Mouse (Mus musculus) liver, postnatal 0 days (tissue): ENCODE measurements around the gene Bcl7b. TPM values are rescaled to one million over a fixed set of nuclear protein-coding genes. Genes with fewer than 3 reads are reported as not detected.
A peak's percentile ranks its signal among the peaks of the same experiment; 100 is the strongest.

Source experiments
- ATAC-seq: fragments of 200-750 bp; cut with Nextera tagmentation; 2 replicates; pipeline ENCODE4 v1.8.0; 2017; ENCODE audit warnings: mild to moderate bottlenecking, moderate library complexity
- DNase-seq: peaks from one replicate; pipeline ENCODE4 v3.0.0-alpha.2; 2016
- H3K27ac ChIP-seq: fragments of 300-500 bp; sonication (generic); 2 replicates; pipeline ENCODE4 v1.5.1; 2014; ENCODE audit warnings: antibody characterized with exemption, moderate library complexity, mild to moderate bottlenecking, low read depth
- H3K27me3 ChIP-seq: fragments of 300-500 bp; sonication (generic); 2 replicates; pipeline ENCODE4 v1.6.1; 2014; ENCODE audit warnings: low read length, control low read depth, mixed read lengths; ENCODE audit not compliant: insufficient read depth
- H3K36me3 ChIP-seq: fragments of 300-500 bp; sonication (generic); replicated peaks from 2 replicates; pipeline ENCODE4 v1.6.1; 2014; ENCODE audit warnings: mild to moderate bottlenecking, control low read depth, low read length, moderate library complexity, mixed read lengths; ENCODE audit not compliant: insufficient read depth
- H3K4me1 ChIP-seq: fragments of 300-500 bp; sonication (generic); 2 replicates; pipeline ENCODE4 v1.6.1; 2014; ENCODE audit warnings: antibody characterized with exemption, mild to moderate bottlenecking, control low read depth; ENCODE audit not compliant: insufficient read depth
- H3K4me2 ChIP-seq: fragments of 300-500 bp; sonication (generic); 2 replicates; pipeline ENCODE4 v1.6.1; 2014; ENCODE audit warnings: low read depth, mild to moderate bottlenecking, low read length, moderate library complexity, mixed read lengths
- H3K4me3 ChIP-seq: fragments of 300-500 bp; sonication (generic); 2 replicates; pipeline ENCODE4 v1.5.1; 2014; ENCODE audit warnings: low read depth, low read length
- H3K9ac ChIP-seq: fragments of 300-500 bp; sonication (generic); replicated peaks from 2 replicates; pipeline ENCODE4 v1.6.1; 2014; ENCODE audit warnings: mild to moderate bottlenecking, moderate library complexity
- H3K9me3 ChIP-seq: fragments of 300-500 bp; sonication (generic); 2 replicates; pipeline ENCODE4 v1.6.1; 2016; ENCODE audit warnings: mild to moderate bottlenecking, control low read depth, low read length, mixed read lengths
- CTCF ChIP-seq: sonication (generic); IDR thresholded peaks from 2 replicates; pipeline ENCODE4 v1.5.1; 2016; ENCODE audit warnings: antibody characterized with exemption, low read depth
- EP300 ChIP-seq: IDR thresholded peaks from 2 replicates; pipeline ENCODE4 v1.6.1; 2016; ENCODE audit warnings: antibody characterized with exemption, low read depth, mild to moderate bottlenecking
- WGBS: fragments of 180-500 bp; shearing (Covaris S2); extraction: QIAGEN DNeasy Blood & Tissue Kit; methylation state at CpG from one replicate; pipeline ENCODE4 v1.1.7; 2014; ENCODE audit not compliant: insufficient replicate concordance; 5-methylcytosine and 5-hydroxymethylcytosine counted together
- polyA plus RNA-seq: library from polyadenylated mRNA; unstranded; fragments of >200 nt; fragmentation: Nextera tagmentation; extraction: Ambion mirVana; gene quantifications from 2 replicates; pipeline ENCODE4 v1.2.1, GENCODE M21; 2015

The Bcl7b gene
- polyA plus RNA-seq, 1 experiment from 2014 or later = 32.6 TPM

- Histone ChIP-seq H3K4me2 (no peak overlapping the region), H3K36me3 (peaks cover 36% of the 10 kb centered on the region), H3K27me3 (no peaks in the 10 kb centered on the region), H3K4me1 (no peaks in the 10 kb centered on the region), H3K27ac (no peak overlapping the region), H3K9ac (no peak overlapping the region), H3K4me3 (no peak overlapping the region), H3K9me3 (no peaks in the 10 kb centered on the region)
- 90% methylated on average over 8 of the region's 8 CpGs for WGBS
- DNase-seq = no peak
- TF ChIP-seq EP300 = no peak
- no peak for TF ChIP-seq CTCF
- ATAC-seq = no peak
These were observed 5.7 kb upstream of the Bcl7b start for GRCm38 (mm10) chr5:135162361-135162760.

- ATAC-seq (no peak), DNase-seq (no peak)
- H3K4me3 ChIP-seq = no peak overlapping the region
- TF ChIP-seq EP300 (no peak), CTCF (no peak)
- no peaks in the 10 kb centered on the region for H3K27me3 ChIP-seq
- H3K9ac ChIP-seq = no peak overlapping the region
- WGBS = 64% methylated on average over 6 of the region's 6 CpGs
- H3K27ac ChIP-seq = no peak overlapping the region
- peaks cover 33% of the 10 kb centered on the region for H3K36me3 ChIP-seq
- no peak overlapping the region for H3K4me2 ChIP-seq
- peaks cover under 1% of the 10 kb centered on the region; the same call in 1 of the 2 replicates for H3K4me1 ChIP-seq
- H3K9me3 ChIP-seq = no peaks in the 10 kb centered on the region
These were observed 5.3 kb upstream of the Bcl7b start for GRCm38 (mm10) chr5:135162821-135163220.

GRCm38 (mm10) chr5:135166909-135167308, 1.2 kb upstream of the Bcl7b start:
- Histone ChIP-seq H3K27me3 (no peaks in the 10 kb centered on the region), H3K9me3 (no peaks in the 10 kb centered on the region), H3K4me1 (peaks cover 19% of the 10 kb centered on the region), H3K9ac (no peak overlapping the region), H3K27ac (no peak overlapping the region), H3K36me3 (peaks cover 8% of the 10 kb centered on the region), H3K4me2 (no peak overlapping the region), H3K4me3 (no peak overlapping the region)
- ATAC-seq = no peak
- TF ChIP-seq EP300 = no peak
- TF ChIP-seq CTCF = no peak
- no peak for DNase-seq
- 55% methylated on average over 4 of the region's 4 CpGs for WGBS

- TF ChIP-seq EP300 = no peak
- no peak for TF ChIP-seq CTCF
- Histone ChIP-seq H3K27me3 (no peaks in the 10 kb centered on the region), H3K4me3 (no peak overlapping the region), H3K4me2 (peak overlapping the region; percentile 85; the same call in 1 of the 2 replicates), H3K27ac (peak overlapping the region; percentile 97; the same call in 1 of the 2 replicates), H3K4me1 (peaks cover 19% of the 10 kb centered on the region), H3K9me3 (no peaks in the 10 kb centered on the region), H3K9ac (no peak overlapping the region), H3K36me3 (peaks cover 14% of the 10 kb centered on the region)
- no peak for DNase-seq
- WGBS = 97% methylated on average over 4 of the region's 4 CpGs
- ATAC-seq = no peak
These were observed 614 bp upstream of the Bcl7b start for GRCm38 (mm10) chr5:135167469-135167868.

- peak overlapping the region; percentile 86 for H3K9ac ChIP-seq
- DNase-seq (no peak), ATAC-seq (no peak)
- H3K4me1 ChIP-seq = peaks cover 19% of the 10 kb centered on the region
- TF ChIP-seq CTCF (no peak), EP300 (no peak)
- H3K27ac ChIP-seq = peak overlapping the region; percentile 97
- peaks cover 29% of the 10 kb centered on the region for H3K36me3 ChIP-seq
- H3K4me2 ChIP-seq = peak overlapping the region; percentile 92
- 83% methylated on average over 5 of the region's 5 CpGs for WGBS
- no peaks in the 10 kb centered on the region for H3K9me3 ChIP-seq
- H3K27me3 ChIP-seq = no peaks in the 10 kb centered on the region
- peak overlapping the region; percentile 83 for H3K4me3 ChIP-seq
These were observed 1.4 kb downstream of the Bcl7b start for GRCm38 (mm10) chr5:135169479-135169878.

- Histone ChIP-seq H3K27ac (no peak overlapping the region), H3K27me3 (no peaks in the 10 kb centered on the region), H3K9me3 (no peaks in the 10 kb centered on the region), H3K4me3 (no peak overlapping the region), H3K4me1 (peaks cover 19% of the 10 kb centered on the region), H3K36me3 (peaks cover 48% of the 10 kb centered on the region), H3K4me2 (no peak overlapping the region), H3K9ac (no peak overlapping the region)
- ATAC-seq (no peak), DNase-seq (no peak)
- WGBS = 84% methylated on average over 6 of the region's 6 CpGs
- TF ChIP-seq CTCF (no peak), EP300 (no peak)
These were observed 3.7 kb downstream of the Bcl7b start for GRCm38 (mm10) chr5:135171688-135172220.

- no peak overlapping the region for H3K27ac ChIP-seq
- ATAC-seq (no peak), DNase-seq (no peak)
- H3K36me3 ChIP-seq = peaks cover 58% of the 10 kb centered on the region
- WGBS = 86% methylated on average over 5 of the region's 5 CpGs
- H3K4me3 ChIP-seq = no peak overlapping the region
- no peaks in the 10 kb centered on the region for H3K27me3 ChIP-seq
- H3K4me1 ChIP-seq = peaks cover 16% of the 10 kb centered on the region
- no peak overlapping the region for H3K4me2 ChIP-seq
- TF ChIP-seq CTCF = no peak
- no peak for TF ChIP-seq EP300
- H3K9me3 ChIP-seq = no peaks in the 10 kb centered on the region
- H3K9ac ChIP-seq = no peak overlapping the region
These were observed 4.9 kb downstream of the Bcl7b start for GRCm38 (mm10) chr5:135172986-135173385.
